Mouse (Mus musculus): ENCODE results near the gene Tmem43.
"Not testable (repeated sequence)": the region's sequence is repeated elsewhere in the genome, so short reads cannot be mapped to it uniquely, and the experiment has no call there.

Tmem43 gene

DNA sequence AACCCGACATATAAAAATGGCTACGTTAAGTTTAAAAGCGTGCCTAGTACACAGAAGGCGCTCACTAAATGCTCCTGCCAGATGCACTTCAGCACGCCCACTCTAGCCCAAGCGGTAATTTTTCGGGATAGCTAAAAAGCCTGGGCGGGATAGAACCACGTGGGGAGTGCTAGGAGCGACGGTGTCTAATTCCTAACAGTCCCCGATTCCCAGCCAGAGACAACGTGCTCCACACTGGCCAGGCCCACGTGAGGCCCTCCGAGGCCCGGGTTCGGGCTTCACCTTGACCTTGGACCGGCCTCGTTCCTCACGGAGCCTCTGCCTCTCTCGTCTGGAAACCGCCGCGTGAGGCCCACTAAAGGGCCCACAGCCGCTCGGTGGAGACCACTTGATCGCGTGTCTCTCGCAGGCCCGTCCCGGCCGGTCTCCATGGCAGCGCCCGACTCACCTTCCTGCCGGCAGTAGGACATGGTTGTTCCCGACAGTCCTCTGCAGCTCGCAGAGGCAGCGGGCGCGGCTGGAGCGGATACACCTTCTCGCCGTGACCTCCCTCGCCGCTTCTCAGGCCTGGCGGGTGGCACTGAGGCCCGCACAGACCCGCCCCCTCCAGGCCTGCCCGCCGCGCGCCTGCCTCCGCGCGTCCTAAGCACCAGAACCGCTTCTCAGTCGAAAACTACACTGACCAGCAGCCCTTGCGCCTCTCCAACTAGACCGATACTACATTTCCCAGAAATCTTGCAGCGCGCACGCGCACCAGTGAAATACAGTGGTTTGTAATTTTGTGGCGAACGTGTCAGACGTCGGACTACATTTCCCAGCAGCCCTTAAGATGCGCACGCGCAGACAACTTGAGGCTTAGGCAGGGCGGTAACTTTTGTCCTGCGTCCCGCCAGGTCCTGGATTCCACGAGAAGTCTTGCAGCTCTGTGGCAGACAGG is at the start of gene Tmem43, which contains the start of gene Chchd4:
Tmem43 (plus strand) TSS at position 836 of the 937 bp plus-strand sequence.
Chchd4 (minus strand) TSS at position 679 of the 937 bp plus-strand sequence.
- DNase-seq, result peak; percentile 99

- no peak for DNase-seq
These were observed 49.4 kb upstream of the Tmem43 start for GRCm38 (mm10) chr6:91424151-91424550.

DNA sequence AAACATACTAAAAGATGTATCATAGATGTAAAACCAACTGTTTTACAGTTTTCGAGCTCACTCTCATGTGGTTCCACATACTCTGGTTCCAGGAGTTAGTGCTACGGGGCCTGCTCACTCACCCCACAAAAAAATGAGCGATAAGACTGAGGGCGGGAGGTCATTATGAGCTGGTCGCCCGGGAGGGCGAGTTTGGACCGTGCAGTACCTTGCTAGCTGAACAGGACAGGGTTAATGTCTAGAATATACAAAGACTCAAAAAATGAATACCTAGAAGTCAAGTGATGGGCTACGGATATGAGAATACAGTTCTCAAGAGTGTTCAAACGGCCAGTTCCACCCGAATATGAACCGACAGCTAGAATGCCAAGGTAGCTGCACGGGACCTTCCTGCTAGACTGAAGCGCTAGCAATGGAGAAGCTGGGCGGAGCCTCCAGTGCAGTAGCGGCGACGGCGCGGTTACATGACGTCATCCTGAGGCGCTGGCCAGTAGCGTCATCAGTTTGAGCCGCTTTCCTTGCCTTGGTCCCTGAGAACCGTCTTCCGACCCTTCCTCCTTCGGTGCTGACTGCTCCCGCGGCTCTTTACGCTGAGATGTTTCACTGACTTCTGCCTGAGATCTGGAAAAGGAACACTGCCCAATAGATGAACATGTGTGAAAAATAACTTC is 32.9 kb upstream of the Tmem43 start:
- peak; percentile 95 for DNase-seq

DNA sequence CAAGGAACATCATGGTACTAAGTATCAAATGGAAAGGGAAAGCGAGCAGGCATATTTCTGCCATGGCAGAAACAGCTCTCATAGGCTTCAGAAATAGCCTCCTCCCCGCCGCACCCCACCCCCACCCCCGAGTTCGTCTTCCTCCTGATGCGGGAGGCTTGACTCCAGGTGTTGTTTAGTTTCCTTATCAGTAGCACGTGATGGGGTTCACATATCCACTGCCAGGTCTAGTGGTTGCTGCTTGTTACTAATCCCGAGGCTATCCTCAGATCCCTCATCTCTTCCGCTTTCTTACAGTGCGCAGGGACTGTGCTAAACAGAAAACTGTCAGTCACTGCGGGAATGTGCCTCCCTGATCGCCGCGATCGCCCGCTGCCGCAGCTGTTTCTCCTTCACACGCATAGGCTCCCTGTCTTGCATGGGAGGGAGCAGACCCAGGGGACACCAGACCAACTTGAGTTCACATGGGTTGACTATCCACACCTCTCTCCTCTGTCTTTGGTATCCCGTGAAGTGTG is 32.3 kb upstream of the Tmem43 start:
- DNase-seq, result no peak

- no peak for DNase-seq
These were observed 28.2 kb upstream of the Tmem43 start for GRCm38 (mm10) chr6:91445316-91445715.

DNA sequence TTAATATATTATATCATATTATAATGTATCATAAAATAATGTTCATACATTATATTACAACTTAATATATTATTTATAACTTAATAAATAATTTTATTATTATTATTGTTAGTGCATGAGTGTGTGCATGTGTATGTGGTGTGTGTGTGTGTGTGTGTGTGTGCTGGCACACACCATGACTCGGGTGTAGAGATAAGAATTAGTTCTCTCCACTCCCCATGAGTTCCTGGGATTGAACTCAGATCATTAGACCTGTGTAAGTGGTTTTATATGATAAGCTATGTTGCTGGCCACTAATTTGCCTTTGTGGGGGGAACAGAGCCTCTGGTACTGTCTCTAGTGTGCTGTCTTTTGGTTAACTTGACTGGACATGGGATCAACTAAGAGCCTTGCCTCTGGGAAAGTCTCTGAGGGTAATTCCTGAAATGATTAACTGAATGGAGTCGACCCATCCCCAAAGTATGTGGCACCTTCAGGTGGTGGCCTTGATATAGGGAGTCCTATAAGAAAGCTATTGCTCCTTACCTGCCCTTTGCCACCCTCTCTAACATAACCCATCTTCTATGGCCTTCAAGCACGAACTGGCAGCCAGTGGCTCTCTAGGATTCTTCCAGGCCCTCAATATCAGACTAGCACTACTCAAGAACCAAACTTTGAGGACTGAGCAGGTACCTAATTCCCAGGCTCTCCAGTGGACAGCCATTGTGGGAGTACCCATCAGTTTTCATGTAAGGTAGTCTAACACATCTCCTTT is 23.9 kb upstream of the Tmem43 start:
- DNase-seq, result no peak

DNA sequence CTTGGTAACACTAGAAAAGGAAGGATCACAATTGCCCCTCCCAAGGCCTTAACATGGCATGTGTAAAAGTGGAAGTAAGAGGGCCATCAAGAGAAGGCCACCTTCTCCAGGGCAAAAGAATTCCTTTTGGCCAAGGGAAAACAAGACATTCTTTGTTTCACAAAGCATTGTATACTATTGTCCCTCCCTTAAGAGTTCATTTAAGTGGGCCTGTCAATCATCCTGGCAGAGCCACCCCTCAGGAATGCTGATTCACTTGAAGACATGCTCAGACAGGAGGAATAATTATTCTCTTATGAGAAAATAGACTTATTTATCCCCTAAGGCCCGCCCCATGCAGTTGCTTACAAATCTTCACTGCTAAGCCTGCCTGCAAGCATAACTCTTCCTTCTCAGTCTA is 21.4 kb upstream of the Tmem43 start:
- no peak for DNase-seq

DNA sequence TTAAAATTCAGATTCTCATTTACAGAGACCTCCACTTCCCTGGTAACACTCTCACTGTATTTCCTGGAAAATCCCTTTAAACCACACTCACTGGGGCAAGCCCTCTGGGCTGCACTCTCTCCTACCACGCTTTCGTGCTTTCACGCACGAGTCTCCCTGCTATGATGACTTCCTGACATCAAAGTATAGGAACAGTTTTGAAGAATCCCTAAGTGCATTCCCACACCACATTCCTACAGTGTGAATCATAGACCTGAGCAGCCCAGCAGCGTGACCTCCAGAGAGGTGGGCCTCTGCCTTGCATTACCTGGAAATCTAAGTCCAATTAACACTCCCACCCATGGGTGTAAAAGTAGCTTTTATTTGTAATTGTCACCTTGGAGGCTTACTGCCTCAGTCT is 19.0 kb upstream of the Tmem43 start:
- no peak for DNase-seq

DNA sequence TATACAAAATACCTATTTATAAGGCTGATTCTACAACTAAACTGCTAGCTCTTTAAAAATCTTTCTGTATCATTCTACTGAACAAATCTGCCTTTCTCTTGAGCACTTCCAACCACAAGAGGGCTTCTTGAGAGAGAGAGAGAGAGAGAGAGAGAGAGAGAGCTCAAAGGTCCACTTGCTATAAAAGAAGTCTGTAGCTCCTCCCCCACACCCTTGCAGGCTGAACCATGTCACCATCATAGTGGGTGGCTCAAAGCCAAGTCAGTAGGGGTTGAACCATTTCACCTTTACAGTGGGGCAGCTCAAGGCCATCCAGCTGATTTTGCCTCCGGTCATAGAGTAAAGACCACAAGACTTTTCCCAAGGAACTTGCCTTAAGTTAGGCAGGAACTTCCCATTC is 14.0 kb upstream of the Tmem43 start:
- no peak for DNase-seq

DNA sequence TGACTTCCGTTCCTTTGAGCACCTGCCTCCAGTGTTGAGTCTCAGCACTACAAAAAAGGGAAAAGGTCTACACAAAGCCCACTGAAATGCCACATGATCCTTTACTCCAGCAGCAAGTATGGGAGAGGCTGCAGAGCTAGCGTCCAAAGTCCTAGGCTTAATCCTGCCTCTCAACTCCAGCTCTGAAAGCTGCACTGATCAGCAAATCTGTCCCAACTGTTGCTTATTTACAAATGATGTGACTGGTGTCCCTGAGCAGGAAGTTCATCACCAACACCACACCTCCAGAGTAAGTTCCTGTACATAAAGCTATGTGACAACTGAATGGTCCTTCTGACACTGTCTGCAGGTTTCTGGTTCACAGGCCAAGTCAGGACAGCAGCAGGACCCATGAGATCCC is 7.7 kb upstream of the Tmem43 start:
- DNase-seq, result no peak

DNA sequence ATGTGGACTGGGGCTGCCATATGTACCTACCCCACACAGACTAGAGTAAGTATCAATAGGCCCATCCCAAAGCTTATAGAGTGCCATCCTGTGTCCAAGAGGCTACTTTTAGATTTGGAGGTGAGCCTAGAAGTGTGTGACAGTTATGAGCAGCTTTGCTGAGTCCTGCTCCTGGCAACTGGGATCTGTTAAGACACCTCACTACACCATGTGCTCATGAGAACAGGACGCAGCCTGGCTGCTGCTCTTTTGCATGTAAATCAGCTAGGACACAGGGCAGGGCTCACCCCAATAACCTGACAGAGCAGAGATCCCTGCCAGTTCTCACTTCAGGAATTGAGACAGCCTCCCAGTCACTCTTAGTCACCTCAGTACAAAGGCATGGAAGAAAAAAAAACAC is 6.4 kb upstream of the Tmem43 start:
- no peak for DNase-seq

GRCm38 (mm10) chr6:91470712-91471111 is 2.8 kb upstream of the Tmem43 start:
- DNase-seq, result no peak

GRCm38 (mm10) chr6:91471427-91471826 is 2.1 kb upstream of the Tmem43 start:
- DNase-seq, result not testable (repeated sequence)

GRCm38 (mm10) chr6:91472319-91472718 is 1.2 kb upstream of the Tmem43 start:
- peak; percentile 38 for DNase-seq

DNA sequence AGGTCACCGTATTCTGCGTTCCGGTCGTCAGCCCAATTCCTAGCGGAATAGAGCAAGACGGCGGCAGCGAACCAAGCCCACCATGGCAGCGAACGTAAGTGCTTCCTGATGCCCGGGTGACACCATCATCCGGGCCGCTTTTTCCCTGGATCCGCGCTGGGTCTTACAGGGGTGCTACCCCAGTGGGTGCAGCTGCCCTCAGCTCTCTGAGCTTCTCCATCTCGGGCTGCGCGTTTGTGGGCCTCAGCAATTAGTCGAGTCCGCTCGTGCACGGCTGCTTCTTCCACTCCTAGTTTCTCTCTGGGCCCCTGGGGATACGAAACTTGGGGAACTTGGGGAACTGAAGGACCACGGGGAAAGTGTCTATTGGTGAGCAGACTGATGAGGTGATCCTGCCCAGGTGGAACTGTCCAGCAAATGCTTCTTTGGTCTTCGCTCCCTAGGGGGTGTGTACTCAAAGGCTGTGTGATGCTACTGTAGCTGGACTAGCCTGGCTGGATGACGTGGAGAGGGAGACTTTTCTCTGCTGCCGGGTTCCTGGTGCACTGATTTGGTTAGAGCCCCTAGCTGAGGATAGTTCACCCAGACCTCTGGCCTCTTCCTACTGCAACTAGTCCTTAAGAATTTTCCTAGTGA is 420 bp downstream of the Tmem43 start:
- peak; percentile 54 for DNase-seq

GRCm38 (mm10) chr6:91474441-91475190 is 1.1 kb downstream of the Tmem43 start:
- peak; percentile 55 for DNase-seq

DNA sequence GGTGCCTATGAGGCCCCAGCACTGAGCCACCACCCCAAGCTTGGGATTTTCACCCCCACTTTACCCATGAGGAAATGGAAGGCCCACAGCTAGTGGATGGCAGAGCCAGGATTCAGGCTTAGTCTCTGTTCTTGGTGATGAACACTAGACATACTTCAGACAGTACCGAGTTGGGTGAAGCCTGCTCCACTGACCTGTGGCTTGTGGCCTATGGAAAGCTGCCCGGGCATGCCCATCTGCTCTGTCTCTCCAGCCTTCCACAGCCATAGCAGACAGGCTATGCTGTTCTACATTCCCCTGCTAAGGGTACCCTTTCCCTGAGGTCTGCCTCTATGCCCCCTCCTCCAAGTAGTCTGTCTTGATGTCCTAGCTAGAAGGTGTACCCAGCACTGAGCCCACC is 3.0 kb downstream of the Tmem43 start:
- DNase-seq, result no peak

DNA sequence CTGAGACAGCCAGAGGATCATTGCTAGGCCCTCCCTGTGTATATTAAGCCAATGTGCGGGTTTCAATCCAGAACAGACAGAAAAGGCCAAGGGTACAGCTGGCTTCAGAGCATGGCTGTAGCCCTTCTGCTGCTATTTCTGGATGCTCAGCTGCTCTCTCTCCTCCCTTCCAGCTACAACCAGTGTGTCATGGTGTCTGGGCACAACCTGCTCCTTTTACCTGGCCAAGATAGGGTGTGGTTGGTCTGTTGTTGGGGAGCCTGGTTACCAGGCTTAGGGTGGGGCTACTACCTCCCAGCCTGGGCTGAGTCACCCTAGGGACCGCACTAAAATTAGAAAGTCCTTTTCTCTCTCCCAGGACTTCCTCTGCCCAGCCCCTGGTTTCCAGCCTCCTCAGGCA is 9.9 kb downstream of the Tmem43 start:
- no peak for DNase-seq

DNA sequence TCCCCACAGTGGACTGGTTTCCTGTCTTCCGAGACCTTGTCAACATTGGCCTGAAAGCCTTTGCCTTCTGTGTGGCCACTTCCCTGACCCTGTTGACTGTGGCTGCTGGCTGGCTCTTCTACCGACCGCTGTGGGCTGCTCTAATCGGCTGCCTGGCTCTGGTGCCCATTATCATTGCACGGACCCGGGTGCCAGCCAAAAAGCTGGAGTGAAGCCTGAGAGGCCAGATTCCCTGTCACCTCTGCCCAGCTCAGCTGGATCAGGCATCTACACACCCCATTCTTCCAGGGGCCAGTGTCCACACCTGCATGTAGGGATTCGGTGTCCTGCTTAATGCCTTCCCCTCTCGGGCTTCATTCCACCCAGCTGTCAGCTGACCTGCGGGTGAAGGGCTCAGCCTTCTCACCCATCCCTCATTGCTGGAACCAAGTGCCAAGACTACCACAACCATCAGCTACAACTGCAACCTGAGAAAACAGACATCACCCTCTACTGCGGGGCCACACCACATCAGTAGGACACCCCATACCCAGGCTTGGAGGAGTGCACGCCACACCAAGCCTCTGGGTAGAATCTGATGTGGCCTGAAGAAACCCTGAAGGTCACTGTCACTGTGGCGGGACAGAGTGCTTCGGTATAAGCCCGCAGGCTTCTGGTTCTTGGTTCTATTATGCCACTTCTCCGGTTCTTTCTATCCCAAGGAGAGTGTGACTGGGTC is 13.4 kb downstream of the Tmem43 start:
- DNase-seq, result no peak

- DNase-seq, result no peak
These were observed 15.2 kb downstream of the Tmem43 start for GRCm38 (mm10) chr6:91488496-91489212.

Measured in cerebellum, adult 11-12 months (tissue).